Mouse (Mus musculus) embryonic fibroblast, embryonic 13.5 days (primary cell): Measurements from ENCODE around the gene Ldlrad3.

ENCODE experiments used
- CTCF ChIP-seq: IDR thresholded peaks from 2 replicates; pipeline ENCODE4 v1.5.1; 2011; ENCODE audit warnings: mild to moderate bottlenecking, control low read depth, low read length, moderate library complexity, borderline replicate concordance; ENCODE audit not compliant: insufficient read depth
- POLR2A ChIP-seq: IDR thresholded peaks from 2 replicates; pipeline ENCODE4 v1.6.1; 2011; ENCODE audit warnings: low read depth, mild to moderate bottlenecking, control low read depth, low read length, moderate library complexity

- no peak for TF ChIP-seq CTCF
- no peak for TF ChIP-seq POLR2A
Observed at GRCm38 (mm10) chr2:101933301-101933700, 252.9 kb downstream of the Ldlrad3 start.
